Mouse (Mus musculus) hindbrain, embryonic 14.5 days (tissue): ENCODE results near the gene Grb10. TPM values are rescaled to one million over a fixed set of nuclear protein-coding genes. Genes with fewer than 3 reads are reported as not detected.

Experiments used
- ATAC-seq: fragments of 200-750 bp; cut with Nextera tagmentation; 2 replicates; pipeline ENCODE4 v1.8.0; 2017; ENCODE audit warnings: moderate number of reproducible peaks, mild to moderate bottlenecking, moderate TSS enrichment, moderate library complexity; ENCODE audit not compliant: low FRiP score
- DNase-seq: peaks from one replicate; pipeline ENCODE4 v3.0.0-alpha.2; 2015; ENCODE audit warnings: low spot score
- H3K27ac ChIP-seq: fragments of 300-500 bp; sonication (generic); 2 replicates; pipeline ENCODE4 v1.5.1; 2014; ENCODE audit warnings: mild to moderate bottlenecking, moderate library complexity
- H3K27me3 ChIP-seq: fragments of 300-500 bp; sonication (generic); 2 replicates; pipeline ENCODE4 v1.6.1; 2014; ENCODE audit warnings: mild to moderate bottlenecking, low read length, mixed read lengths; ENCODE audit not compliant: control insufficient read depth, insufficient read depth
- H3K36me3 ChIP-seq: fragments of 300-500 bp; sonication (generic); replicated peaks from 2 replicates; pipeline ENCODE4 v1.6.1; 2014; ENCODE audit not compliant: control insufficient read depth, insufficient read depth
- H3K4me1 ChIP-seq: fragments of 300-500 bp; sonication (generic); replicated peaks from 2 replicates; pipeline ENCODE4 v1.6.1; 2014; ENCODE audit warnings: antibody characterized with exemption, low read length, mixed read lengths; ENCODE audit not compliant: control insufficient read depth, insufficient read depth
- H3K4me2 ChIP-seq: fragments of 300-500 bp; sonication (generic); replicated peaks from 2 replicates; pipeline ENCODE4 v1.6.1; 2014; ENCODE audit warnings: mild to moderate bottlenecking, moderate library complexity
- H3K4me3 ChIP-seq: fragments of 300-500 bp; sonication (generic); replicated peaks from 2 replicates; pipeline ENCODE4 v1.5.1; 2014; ENCODE audit warnings: mild to moderate bottlenecking, low read length
- H3K9ac ChIP-seq: fragments of 300-500 bp; sonication (generic); 2 replicates; pipeline ENCODE4 v1.6.1; 2014
- H3K9me3 ChIP-seq: fragments of 300-500 bp; sonication (generic); 2 replicates; pipeline ENCODE4 v1.6.1; 2016; ENCODE audit warnings: low read length; ENCODE audit not compliant: control insufficient read depth
- WGBS: fragments of 180-500 bp; shearing (Covaris S2); extraction: QIAGEN DNeasy Blood & Tissue Kit; methylation state at CpG from one replicate; pipeline ENCODE4 v1.1.7; 2014; 5-methylcytosine and 5-hydroxymethylcytosine counted together
- polyA plus RNA-seq: library from polyadenylated mRNA; unstranded; fragments of >200 nt; fragmentation: Nextera tagmentation; extraction: Ambion mirVana; gene quantifications from 2 replicates; pipeline ENCODE4 v1.2.1, GENCODE M21; 2014

Grb10 gene
- polyA plus RNA-seq, 1 experiment from 2014 or later, result 49.5 TPM

- Histone ChIP-seq H3K27ac (no peak overlapping the region), H3K9me3 (no peaks in the 10 kb centered on the region), H3K4me1 (no peaks in the 10 kb centered on the region), H3K4me3 (no peak overlapping the region), H3K36me3 (peaks cover 19% of the 10 kb centered on the region), H3K4me2 (no peak overlapping the region), H3K27me3 (no peaks in the 10 kb centered on the region), H3K9ac (no peak overlapping the region)
- no peak for ATAC-seq
- DNase-seq, result no peak
- 59% methylated on average over 9 of the region's 9 CpGs for WGBS
Observed at GRCm38 (mm10) chr11:11948321-11948987, 90.0 kb downstream of the Grb10 start.

- Histone ChIP-seq H3K27ac (no peak overlapping the region), H3K9ac (no peak overlapping the region), H3K27me3 (no peaks in the 10 kb centered on the region), H3K4me1 (no peaks in the 10 kb centered on the region), H3K4me2 (no peak overlapping the region), H3K9me3 (no peaks in the 10 kb centered on the region), H3K4me3 (no peak overlapping the region), H3K36me3 (peaks cover 25% of the 10 kb centered on the region)
- DNase-seq (no peak), ATAC-seq (no peak)
- 89% methylated on average over 5 of the region's 5 CpGs for WGBS
Observed at GRCm38 (mm10) chr11:11947857-11948256, 90.6 kb downstream of the Grb10 start.

GRCm38 (mm10) chr11:11945766-11946165 lies 92.7 kb downstream of the Grb10 start:
- H3K9me3 ChIP-seq, result no peaks in the 10 kb centered on the region
- ATAC-seq, result no peak
- peaks cover 26% of the 10 kb centered on the region for H3K36me3 ChIP-seq
- no peaks in the 10 kb centered on the region for H3K4me1 ChIP-seq
- H3K4me3 ChIP-seq, result no peak overlapping the region
- no peaks in the 10 kb centered on the region for H3K27me3 ChIP-seq
- no peak overlapping the region for H3K27ac ChIP-seq
- 95% methylated on average over 4 of the region's 4 CpGs for WGBS
- H3K4me2 ChIP-seq, result no peak overlapping the region
- no peak overlapping the region for H3K9ac ChIP-seq
- DNase-seq, result no peak

GRCm38 (mm10) chr11:11944814-11945213 lies 93.7 kb downstream of the Grb10 start:
- Histone ChIP-seq H3K36me3 (peaks cover 26% of the 10 kb centered on the region), H3K4me2 (no peak overlapping the region), H3K27ac (no peak overlapping the region), H3K4me3 (no peak overlapping the region), H3K4me1 (no peaks in the 10 kb centered on the region), H3K9ac (no peak overlapping the region), H3K9me3 (no peaks in the 10 kb centered on the region), H3K27me3 (no peaks in the 10 kb centered on the region)
- ATAC-seq, result no peak
- DNase-seq, result no peak
- 98% methylated on average over 4 of the region's 4 CpGs for WGBS

GRCm38 (mm10) chr11:11944082-11944349 lies 94.5 kb downstream of the Grb10 start:
- Histone ChIP-seq H3K4me2 (no peak overlapping the region), H3K9me3 (no peaks in the 10 kb centered on the region), H3K36me3 (peaks cover 26% of the 10 kb centered on the region), H3K4me1 (no peaks in the 10 kb centered on the region), H3K27me3 (no peaks in the 10 kb centered on the region), H3K4me3 (no peak overlapping the region), H3K27ac (no peak overlapping the region), H3K9ac (no peak overlapping the region)
- ATAC-seq (no peak), DNase-seq (no peak)

GRCm38 (mm10) chr11:11943240-11944081 lies 95.0 kb downstream of the Grb10 start:
- H3K9ac ChIP-seq, result no peak overlapping the region
- H3K4me3 ChIP-seq, result no peak overlapping the region
- H3K9me3 ChIP-seq, result no peaks in the 10 kb centered on the region
- peaks cover 26% of the 10 kb centered on the region for H3K36me3 ChIP-seq
- WGBS, result 85% methylated on average over 13 of the region's 13 CpGs
- H3K4me1 ChIP-seq, result no peaks in the 10 kb centered on the region
- no peaks in the 10 kb centered on the region for H3K27me3 ChIP-seq
- no peak overlapping the region for H3K4me2 ChIP-seq
- DNase-seq (no peak), ATAC-seq (no peak)
- no peak overlapping the region for H3K27ac ChIP-seq

GRCm38 (mm10) chr11:11942320-11943217 lies 95.9 kb downstream of the Grb10 start:
- Histone ChIP-seq H3K9me3 (no peaks in the 10 kb centered on the region), H3K9ac (no peak overlapping the region), H3K36me3 (peaks cover 34% of the 10 kb centered on the region), H3K27ac (no peak overlapping the region), H3K27me3 (no peaks in the 10 kb centered on the region), H3K4me3 (no peak overlapping the region), H3K4me2 (no peak overlapping the region), H3K4me1 (no peaks in the 10 kb centered on the region)
- DNase-seq (no peak), ATAC-seq (no peak)
- 38% methylated on average over 6 of the region's 6 CpGs for WGBS

- H3K4me3 ChIP-seq, result no peak overlapping the region
- no peak for ATAC-seq
- DNase-seq, result no peak
- H3K9me3 ChIP-seq, result no peaks in the 10 kb centered on the region
- H3K4me1 ChIP-seq, result no peaks in the 10 kb centered on the region
- no peaks in the 10 kb centered on the region for H3K27me3 ChIP-seq
- no peak overlapping the region for H3K4me2 ChIP-seq
- peaks cover 48% of the 10 kb centered on the region for H3K36me3 ChIP-seq
- no peak overlapping the region for H3K27ac ChIP-seq
- no peak overlapping the region for H3K9ac ChIP-seq
- WGBS, result 22% methylated on average over 5 of the region's 5 CpGs
Observed at GRCm38 (mm10) chr11:11940833-11941681, 97.4 kb downstream of the Grb10 start.
